Mouse (Mus musculus) cerebellum, adult 2 months (tissue): ENCODE results near the gene Eme1. TPM values are rescaled to one million over a fixed set of nuclear protein-coding genes. Genes with fewer than 3 reads are reported as not detected.
"Not testable (repeated sequence)": the region's sequence is repeated elsewhere in the genome, so short reads cannot be mapped to it uniquely, and the experiment has no call there.

Experiments
- DNase-seq, 2 experiments: peaks; one replicate each; pipeline ENCODE4 v3.0.0; 2021
- H3K27ac ChIP-seq: fragments of 200-500 bp; 2 replicates; pipeline ENCODE4 v1.5.1; 2012; ENCODE audit warnings: low read length, control low read depth, inconsistent platforms; ENCODE audit not compliant: insufficient read depth
- H3K27me3 ChIP-seq: fragments of 200-500 bp; 2 replicates; pipeline ENCODE4 v1.6.1; 2012; ENCODE audit warnings: inconsistent platforms, mild to moderate bottlenecking, low read length, moderate library complexity; ENCODE audit not compliant: control insufficient read depth, insufficient read depth
- H3K4me1 ChIP-seq: fragments of 200-500 bp; 2 replicates; pipeline ENCODE4 v1.6.1; 2011; ENCODE audit warnings: low read length; ENCODE audit not compliant: control insufficient read depth, insufficient read depth
- H3K4me3 ChIP-seq: fragments of 200-500 bp; replicated peaks from 2 replicates; pipeline ENCODE3; 2011; ENCODE audit warnings: mild to moderate bottlenecking, low read depth, low read length, control low read depth; ENCODE audit not compliant: insufficient read depth
- CTCF ChIP-seq: fragments of 200-500 bp; IDR thresholded peaks from 2 replicates; pipeline ENCODE4 v1.5.1; 2011; ENCODE audit warnings: low read depth, mild to moderate bottlenecking, control low read depth, low read length, moderate library complexity, borderline replicate concordance; ENCODE audit not compliant: insufficient read depth
- POLR2A ChIP-seq: fragments of 200-500 bp; IDR thresholded peaks from 2 replicates; pipeline ENCODE4 v1.6.1; 2011; ENCODE audit warnings: low read length, control low read depth, borderline replicate concordance; ENCODE audit not compliant: insufficient read depth
- WGBS: fragments of 180-500 bp; shearing (Covaris S2); methylation state at CpG from one replicate; pipeline ENCODE4 v1.1.7; 2018; 5-methylcytosine and 5-hydroxymethylcytosine counted together
- polyA plus RNA-seq: library from polyadenylated mRNA; depleted of rRNA; stranded (reverse); fragments of >200 nt; gene quantifications from 2 replicates; pipeline ENCODE4 v1.2.3, GENCODE M21; 2012

Gene Eme1
- polyA plus RNA-seq, 1 experiment: 0.21 TPM

DNA sequence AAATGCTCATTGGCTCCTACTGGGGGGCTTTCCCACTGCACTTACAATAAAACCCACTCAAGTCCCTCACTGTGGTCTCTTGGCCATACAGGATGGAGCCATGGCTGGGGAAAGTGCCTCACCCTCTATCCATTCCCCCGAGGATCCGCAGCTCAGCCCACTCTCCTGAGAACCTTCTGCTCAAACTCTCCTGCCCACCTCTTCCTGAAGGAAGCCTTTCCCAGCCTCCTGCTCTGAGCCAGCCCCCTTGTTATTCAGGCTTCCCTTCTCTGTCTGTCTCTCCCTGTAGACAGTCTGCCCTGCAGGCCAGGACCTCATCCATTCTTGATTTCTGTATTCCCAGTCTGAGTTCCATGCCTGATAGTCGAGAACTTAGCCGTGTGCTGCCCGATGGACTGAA is 21.2 kb upstream of the Eme1 start:
- H3K27me3 ChIP-seq: no peaks in the 10 kb centered on the region
- H3K4me1 ChIP-seq: peaks cover 17% of the 10 kb centered on the region
- no peak for TF ChIP-seq CTCF
- no peak for TF ChIP-seq POLR2A
- no peak overlapping the region for H3K27ac ChIP-seq
- no peak for DNase-seq
- 54% methylated on average over 5 of the region's 5 CpGs for WGBS
- no peak overlapping the region for H3K4me3 ChIP-seq

DNA sequence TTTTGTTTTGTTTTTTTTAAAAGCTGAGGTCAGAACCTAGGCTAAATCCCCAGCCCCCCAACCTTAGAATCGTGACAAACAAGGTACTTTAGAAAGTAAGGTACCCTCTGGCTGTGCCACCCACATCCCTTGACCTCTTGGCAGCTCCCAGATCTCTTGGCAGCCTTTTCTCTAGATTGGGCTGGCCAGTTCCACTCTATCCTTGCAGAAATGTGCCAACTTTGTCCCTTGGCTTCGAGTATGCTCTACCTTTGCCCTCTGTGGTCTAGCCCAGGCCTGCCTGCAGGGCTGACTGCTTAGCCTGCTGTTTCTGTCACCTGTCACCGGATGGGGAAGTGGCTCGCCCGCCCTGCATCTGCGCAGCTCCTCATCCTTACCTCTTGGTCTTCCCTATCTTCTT is 11.5 kb upstream of the Eme1 start:
- 52% methylated on average over 6 of the region's 6 CpGs for WGBS
- H3K27ac ChIP-seq: no peak overlapping the region
- TF ChIP-seq CTCF: no peak
- TF ChIP-seq POLR2A: no peak
- no peak for DNase-seq
- H3K4me3 ChIP-seq: no peak overlapping the region
- peaks cover 8% of the 10 kb centered on the region; the same call in 1 of the 2 replicates for H3K4me1 ChIP-seq
- no peaks in the 10 kb centered on the region for H3K27me3 ChIP-seq

DNA sequence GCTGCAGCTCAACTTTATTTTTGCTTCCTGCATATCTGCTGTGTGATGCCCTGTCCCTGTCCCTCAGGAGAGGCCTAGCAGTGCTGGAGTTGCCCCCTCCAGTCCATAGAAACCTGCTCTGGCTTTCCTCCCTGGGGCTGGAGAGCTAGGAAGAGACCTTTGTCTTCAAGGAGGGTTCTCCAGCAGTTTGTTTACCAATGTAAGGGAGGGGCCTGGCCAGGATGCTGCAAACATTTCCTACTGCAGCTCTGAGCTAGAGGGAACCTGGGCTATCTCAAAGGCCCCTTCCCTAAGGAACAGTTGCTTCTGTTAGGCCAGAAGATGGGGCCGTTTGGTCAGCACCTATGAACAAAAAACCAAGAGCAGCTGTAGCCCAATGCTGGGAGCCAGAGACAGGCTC is 7.6 kb upstream of the Eme1 start:
- no peak for TF ChIP-seq POLR2A
- TF ChIP-seq CTCF: no peak
- DNase-seq: no peak
- Histone ChIP-seq H3K4me1 (peaks cover 8% of the 10 kb centered on the region; the same call in 1 of the 2 replicates), H3K27ac (no peak overlapping the region), H3K27me3 (no peaks in the 10 kb centered on the region), H3K4me3 (no peak overlapping the region)
- WGBS: 58% methylated on average over 1 of the region's 1 CpGs

DNA sequence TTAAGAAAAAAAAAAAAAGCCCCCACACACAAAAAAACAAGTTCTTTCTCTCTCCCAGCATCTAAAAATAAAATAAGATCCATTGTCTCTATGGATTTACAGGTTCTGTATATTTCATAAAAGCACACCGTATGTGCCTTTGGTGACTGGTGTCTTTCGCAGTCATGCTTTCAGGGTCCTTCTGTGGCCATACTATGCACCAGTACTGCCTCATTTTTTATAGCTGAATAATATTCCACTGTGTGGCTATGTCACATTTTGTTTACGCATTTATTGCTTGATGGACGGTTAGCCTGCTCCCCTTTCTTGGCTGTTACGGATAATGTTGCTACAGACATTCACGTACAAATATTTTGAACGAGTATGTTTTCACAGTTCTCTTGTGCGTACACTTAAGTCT is 791 bp downstream of the Eme1 start:
- WGBS: 47% methylated on average over 8 of the region's 8 CpGs
- no peaks in the 10 kb centered on the region for H3K27me3 ChIP-seq
- no peak overlapping the region for H3K4me3 ChIP-seq
- DNase-seq: no peak
- H3K4me1 ChIP-seq: no peaks in the 10 kb centered on the region
- TF ChIP-seq POLR2A: no peak
- TF ChIP-seq CTCF: no peak
- no peak overlapping the region for H3K27ac ChIP-seq

- not testable (repeated sequence) for DNase-seq, H3K27ac ChIP-seq, H3K4me1 ChIP-seq, H3K4me3 ChIP-seq, H3K27me3 ChIP-seq
- 95% methylated on average over 5 of the region's 7 CpGs for WGBS
These were observed 2.5 kb downstream of the Eme1 start for GRCm38 (mm10) chr11:94651241-94651640.

GRCm38 (mm10) chr11:94646457-94646856 is 7.3 kb downstream of the Eme1 start:
- Histone ChIP-seq H3K27ac (no peak overlapping the region), H3K27me3 (no peaks in the 10 kb centered on the region), H3K4me1 (no peaks in the 10 kb centered on the region), H3K4me3 (no peak overlapping the region)
- DNase-seq: no peak
- TF ChIP-seq CTCF (no peak), POLR2A (no peak)
- WGBS: 95% methylated on average over 4 of the region's 4 CpGs

- DNase-seq: no peak
- no peak for TF ChIP-seq CTCF
- no peak for TF ChIP-seq POLR2A
- no peaks in the 10 kb centered on the region for H3K27me3 ChIP-seq
- no peaks in the 10 kb centered on the region for H3K4me1 ChIP-seq
- WGBS: 86% methylated on average over 8 of the region's 8 CpGs
- H3K4me3 ChIP-seq: no peak overlapping the region
- no peak overlapping the region for H3K27ac ChIP-seq
These were observed 9.1 kb downstream of the Eme1 start for GRCm38 (mm10) chr11:94644461-94645219.

DNA sequence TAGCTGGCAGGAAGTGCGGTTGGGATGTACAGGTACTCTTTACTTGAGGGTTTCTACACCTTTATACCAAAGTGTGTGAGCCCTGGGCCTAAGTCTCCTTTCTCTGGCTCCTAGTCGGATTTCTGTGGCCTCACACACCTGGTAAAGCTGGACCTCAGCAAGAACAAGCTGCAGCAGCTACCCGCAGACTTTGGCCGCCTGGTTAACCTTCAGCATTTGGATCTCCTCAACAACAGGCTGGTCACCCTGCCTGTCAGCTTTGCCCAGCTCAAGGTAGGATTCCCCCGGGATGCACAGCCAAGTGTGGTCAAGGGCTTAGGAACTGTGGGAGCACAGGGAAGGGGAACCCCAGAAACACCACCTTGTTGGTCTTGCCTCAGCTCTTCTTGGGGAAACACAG is 19.3 kb downstream of the Eme1 start:
- Histone ChIP-seq H3K4me1 (peaks cover 9% of the 10 kb centered on the region), H3K27me3 (no peaks in the 10 kb centered on the region), H3K4me3 (no peak overlapping the region), H3K27ac (no peak overlapping the region)
- WGBS: 86% methylated on average over 5 of the region's 5 CpGs
- DNase-seq: no peak
- TF ChIP-seq POLR2A: no peak
- no peak for TF ChIP-seq CTCF
